Mouse (Mus musculus) embryonic facial prominence, embryonic 15.5 days (tissue): ENCODE measurements around the gene Tbcb. TPM values are rescaled to one million over a fixed set of nuclear protein-coding genes. Genes with fewer than 3 reads are reported as not detected.

Experiments
- ATAC-seq: fragments of 200-750 bp; cut with Nextera tagmentation; 2 replicates; pipeline ENCODE4 v1.8.0; 2017; ENCODE audit warnings: low read depth, moderate TSS enrichment; ENCODE audit not compliant: insufficient number of reproducible peaks, low FRiP score, low TSS enrichment
- H3K27ac ChIP-seq: fragments of 300-500 bp; sonication (generic); replicated peaks from 2 replicates; pipeline ENCODE4 v1.5.1; 2015; ENCODE audit warnings: mild to moderate bottlenecking, inconsistent platforms
- H3K27me3 ChIP-seq: fragments of 300-500 bp; sonication (generic); 2 replicates; pipeline ENCODE4 v1.6.1; 2015; ENCODE audit warnings: inconsistent platforms
- H3K36me3 ChIP-seq: fragments of 300-500 bp; sonication (generic); 2 replicates; pipeline ENCODE4 v1.6.1; 2015; ENCODE audit warnings: mild to moderate bottlenecking, inconsistent platforms
- H3K4me1 ChIP-seq: fragments of 300-500 bp; sonication (generic); 2 replicates; pipeline ENCODE4 v1.6.1; 2015; ENCODE audit warnings: inconsistent platforms
- H3K4me2 ChIP-seq: fragments of 300-500 bp; sonication (generic); replicated peaks from 2 replicates; pipeline ENCODE4 v1.6.1; 2015; ENCODE audit warnings: mild to moderate bottlenecking, inconsistent platforms
- H3K4me3 ChIP-seq: fragments of 300-500 bp; sonication (generic); replicated peaks from 2 replicates; pipeline ENCODE4 v1.5.1; 2015; ENCODE audit warnings: mild to moderate bottlenecking, inconsistent platforms
- H3K9ac ChIP-seq: fragments of 300-500 bp; sonication (generic); 2 replicates; pipeline ENCODE4 v1.6.1; 2015; ENCODE audit warnings: inconsistent platforms
- H3K9me3 ChIP-seq: fragments of 300-500 bp; sonication (generic); replicated peaks from 2 replicates; pipeline ENCODE4 v1.6.1; 2016; ENCODE audit warnings: inconsistent platforms
- WGBS: fragments of 180-500 bp; shearing (Covaris S2); methylation state at CpG from one replicate; pipeline ENCODE4 v1.1.7; 2015; 5-methylcytosine and 5-hydroxymethylcytosine counted together
- polyA plus RNA-seq: library from polyadenylated mRNA; unstranded; fragments of >200 nt; fragmentation: Nextera tagmentation; extraction: Ambion mirVana; gene quantifications from 2 replicates; pipeline ENCODE4 v1.2.1, GENCODE M21; 2015

The Tbcb gene
- polyA plus RNA-seq, 1 experiment from 2014 or later: 177 TPM

DNA sequence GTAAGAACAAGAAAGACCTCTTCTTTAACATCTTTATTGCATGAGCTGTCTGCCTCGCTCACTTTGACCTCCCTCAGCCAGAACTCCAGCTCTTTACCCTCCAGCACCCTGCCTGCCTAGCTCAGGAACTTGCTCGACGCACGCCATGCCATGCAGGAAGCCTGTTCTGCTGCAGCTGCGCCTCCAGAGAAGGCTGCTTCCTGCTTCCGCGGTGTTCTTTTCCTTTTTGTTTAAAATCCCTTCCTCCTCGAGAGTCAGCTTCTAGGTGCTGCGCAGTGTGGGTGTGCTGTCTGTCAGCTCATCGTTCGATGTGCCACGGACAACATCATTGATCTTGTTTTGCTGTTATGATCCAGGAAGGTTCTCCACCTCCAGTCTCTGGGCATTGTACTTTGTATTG, 55.6 kb downstream of the Tbcb start:
- Histone ChIP-seq H3K36me3 (peaks cover 33% of the 10 kb centered on the region), H3K4me2 (no peak overlapping the region), H3K9me3 (no peaks in the 10 kb centered on the region), H3K4me3 (no peak overlapping the region), H3K9ac (no peak overlapping the region), H3K4me1 (no peaks in the 10 kb centered on the region), H3K27ac (no peak overlapping the region), H3K27me3 (no peaks in the 10 kb centered on the region)
- no peak for ATAC-seq
- 84% methylated on average over 12 of the region's 12 CpGs for WGBS

Other genes with a start within 250 kb of the Tbcb start
- gene Zfp568, start 248.3 kb downstream of the Tbcb start, polyA plus RNA-seq: 18.4 and 22.6 TPM in 2 replicates
- 5.3 and 6.7 TPM in 2 replicates for gene Zfp14, start 180.9 kb downstream of the Tbcb start, polyA plus RNA-seq
- gene Zfp82, start 159.4 kb downstream of the Tbcb start, polyA plus RNA-seq: 7.9 and 8.3 TPM in 2 replicates
- gene Gm26920, start 141.9 kb downstream of the Tbcb start, polyA plus RNA-seq: 0.73 and 1.9 TPM in 2 replicates
- 9.4 and 10.6 TPM in 2 replicates for gene Zfp566, start 141.7 kb downstream of the Tbcb start, polyA plus RNA-seq
- 120 and 122 TPM in 2 replicates for gene Zfp260, start 137.5 kb downstream of the Tbcb start, polyA plus RNA-seq
- 14.6 and 15.4 TPM in 2 replicates for gene Zfp382, start 110.3 kb downstream of the Tbcb start, polyA plus RNA-seq
- 13.6 and 17.7 TPM in 2 replicates for gene Zfp146, start 62.5 kb downstream of the Tbcb start, polyA plus RNA-seq
- gene Cox7a1, start 48.1 kb downstream of the Tbcb start, polyA plus RNA-seq: 6.4 and 6.5 TPM in 2 replicates
- 111 and 113 TPM in 2 replicates for gene Capns1, start 33.5 kb downstream of the Tbcb start, polyA plus RNA-seq
- gene Polr2i, start 324 bp downstream of the Tbcb start, polyA plus RNA-seq: 155 and 160 TPM in 2 replicates
- 0.31 and 0.39 TPM in 2 replicates for gene Ovol3, start 3.5 kb upstream of the Tbcb start, polyA plus RNA-seq
- gene Thap8, start 47.8 kb upstream of the Tbcb start, polyA plus RNA-seq: 0.34 and 0.49 TPM in 2 replicates
- 6.7 and 8.6 TPM in 2 replicates for gene Wdr62, start 48.1 kb upstream of the Tbcb start, polyA plus RNA-seq
- gene Clip3, start 59.5 kb upstream of the Tbcb start, polyA plus RNA-seq: 36.3 and 47.3 TPM in 2 replicates
- 84.9 and 92.8 TPM in 2 replicates for gene Alkbh6, start 76.4 kb upstream of the Tbcb start, polyA plus RNA-seq
- gene Syne4, start 82.5 kb upstream of the Tbcb start, polyA plus RNA-seq: 30.5 and 36.9 TPM in 2 replicates
- gene E130208F15Rik, start 89.5 kb upstream of the Tbcb start, polyA plus RNA-seq: 0.60 and 1.9 TPM in 2 replicates
- gene Sdhaf1, start 91.6 kb upstream of the Tbcb start, polyA plus RNA-seq: 17.9 and 18.8 TPM in 2 replicates
- gene Lrfn3, start 130.5 kb upstream of the Tbcb start, polyA plus RNA-seq: 5.7 and 6.6 TPM in 2 replicates
- 95.4 and 103 TPM in 2 replicates for gene Tyrobp, start 181.5 kb upstream of the Tbcb start, polyA plus RNA-seq
- gene Hcst, start 187.6 kb upstream of the Tbcb start, polyA plus RNA-seq: 2.2 and 2.4 TPM in 2 replicates
- gene Nfkbid, start 189.5 kb upstream of the Tbcb start, polyA plus RNA-seq: 1.7 and 1.8 TPM in 2 replicates
- 52.0 and 61.3 TPM in 2 replicates for gene Aplp1, start 213.3 kb upstream of the Tbcb start, polyA plus RNA-seq
- 1.1 and 1.3 TPM in 2 replicates for gene Kirrel2, start 225.4 kb upstream of the Tbcb start, polyA plus RNA-seq
- 0.17 TPM in 2 replicates for gene Nphs1, start 226.0 kb upstream of the Tbcb start, polyA plus RNA-seq